Mouse (Mus musculus): ENCODE measurements around the gene Slc9c1.
A peak's percentile ranks its signal among the peaks of the same experiment; 100 is the strongest.
"Not testable (repeated sequence)": the region's sequence is repeated elsewhere in the genome, so short reads cannot be mapped to it uniquely, and the experiment has no call there.

The Slc9c1 gene

DNA sequence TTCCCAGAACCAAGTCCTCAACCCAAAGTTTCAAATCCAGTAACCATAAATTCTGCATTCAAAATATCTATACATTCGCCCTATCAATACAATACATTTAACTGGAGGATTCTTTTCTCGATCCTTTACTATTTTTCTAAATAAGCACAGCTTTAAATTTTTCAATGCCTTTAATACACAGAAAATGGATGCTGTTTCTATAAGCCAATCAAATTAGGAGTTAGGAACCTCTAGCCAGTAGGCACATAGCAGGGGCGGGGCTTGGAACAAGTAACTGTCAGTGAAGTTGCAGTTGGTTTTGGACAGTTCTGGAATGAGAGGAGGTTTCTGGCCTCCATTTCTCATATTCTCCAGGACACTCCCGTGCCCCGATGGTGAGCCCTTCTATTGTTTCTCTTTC, at the start of gene Slc9c1:
Gene Slc9c1, plus strand, starts transcription at position 301 of the 400 bp plus-strand sequence.
- no peak for DNase-seq

DNA sequence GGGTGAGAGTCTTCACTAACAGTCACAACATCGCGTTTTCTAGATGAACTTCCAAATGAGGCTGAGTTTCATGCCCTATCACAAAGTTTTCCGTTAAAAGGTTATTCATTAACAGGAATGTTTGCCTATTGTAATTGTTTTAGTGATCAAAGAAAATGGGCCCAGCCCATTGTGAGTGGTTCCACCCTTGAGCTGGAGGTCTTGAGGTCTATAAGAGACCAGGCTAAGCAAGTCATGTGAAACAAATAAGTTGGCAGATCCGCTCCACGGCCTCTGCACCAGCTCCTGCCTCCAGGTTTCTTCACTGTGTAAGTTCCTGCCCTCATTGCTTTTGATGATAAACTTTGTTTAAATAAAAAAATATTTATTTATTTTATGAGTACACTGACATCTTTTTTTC, 42.2 kb upstream of the Slc9c1 start, which contains the start of gene Gm609:
Gene Gm609, minus strand, starts transcription at position 43 of the 400 bp plus-strand sequence.
- DNase-seq = no peak

DNA sequence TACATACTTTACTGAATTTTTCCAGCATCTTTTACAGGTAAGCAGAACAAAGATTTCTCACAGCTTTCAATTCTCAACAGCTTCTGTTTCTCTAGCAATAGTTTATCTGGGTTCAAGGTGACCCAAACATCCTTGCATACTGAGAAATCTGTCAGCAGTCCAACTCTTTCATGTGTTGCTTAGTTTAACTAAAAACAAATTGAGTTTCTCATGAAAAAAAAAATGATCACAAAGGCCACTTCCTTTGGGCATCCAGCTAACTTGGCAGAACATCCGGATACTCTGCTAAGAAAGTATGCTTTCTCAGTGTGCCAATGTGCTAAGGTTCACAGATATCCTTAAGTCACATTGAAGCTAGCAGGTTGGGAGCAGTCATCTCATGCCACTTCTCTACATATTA, 39.8 kb upstream of the Slc9c1 start:
- no peak for DNase-seq

DNA sequence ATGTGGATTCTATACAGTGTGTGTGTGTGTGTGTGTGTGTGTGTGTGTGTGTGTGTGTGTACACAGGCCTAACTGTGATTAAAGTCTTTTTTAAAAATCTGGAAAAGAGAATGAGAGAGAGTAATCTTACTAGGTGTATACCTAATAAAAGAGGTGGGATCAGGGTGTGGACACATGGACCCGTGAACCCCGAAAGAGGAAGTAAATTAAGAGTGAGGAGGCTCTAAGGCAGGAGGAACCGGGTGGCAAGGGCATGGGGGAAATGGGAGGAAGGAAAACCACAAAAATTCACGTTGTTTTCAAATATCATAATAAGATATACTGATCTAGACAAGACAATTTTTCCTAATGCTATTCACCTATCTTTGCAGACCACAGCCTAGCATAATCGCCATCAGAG, 9.6 kb upstream of the Slc9c1 start:
- no peak for DNase-seq

DNA sequence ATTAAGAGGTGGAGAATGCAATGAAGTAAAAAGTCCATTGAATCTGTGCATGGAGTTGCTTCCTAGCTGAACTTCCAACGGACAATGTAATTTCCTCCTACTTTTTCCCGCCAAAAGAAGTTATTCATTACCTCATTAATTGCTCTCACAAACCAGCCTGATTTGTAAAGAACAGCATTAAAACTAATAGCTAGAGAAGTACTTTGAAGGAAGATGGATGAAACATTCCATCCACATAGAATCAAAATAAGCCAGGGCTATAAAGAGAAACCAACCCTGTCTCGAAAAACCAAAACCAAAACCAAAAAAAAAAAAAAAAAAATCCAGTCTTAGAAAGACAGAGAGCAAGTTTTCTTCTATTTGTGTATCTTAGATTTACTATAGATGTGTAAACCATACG, 3.2 kb upstream of the Slc9c1 start, which contains the start of gene Gm17783:
Gene Gm17783, minus strand, starts transcription at position 101 of the 400 bp plus-strand sequence.
- DNase-seq = no peak

DNA sequence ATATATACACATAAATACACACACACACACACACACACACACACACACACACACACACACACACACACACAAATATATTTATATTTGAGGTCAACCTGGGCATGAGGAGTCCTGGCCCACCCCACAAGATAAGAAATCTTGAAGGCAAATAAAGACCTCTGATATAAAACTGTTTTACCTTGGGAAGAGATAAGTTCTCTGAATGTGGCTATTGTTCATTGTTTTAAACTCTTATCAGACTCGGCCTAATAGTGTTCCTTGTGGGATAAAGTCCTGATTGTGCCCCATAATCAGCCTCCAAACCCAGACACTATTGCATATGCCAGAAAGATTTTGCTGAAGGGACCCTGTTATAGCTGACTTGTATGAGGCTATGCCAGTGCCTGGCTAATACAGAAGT, 3.2 kb downstream of the Slc9c1 start:
- not testable (repeated sequence) for DNase-seq

DNA sequence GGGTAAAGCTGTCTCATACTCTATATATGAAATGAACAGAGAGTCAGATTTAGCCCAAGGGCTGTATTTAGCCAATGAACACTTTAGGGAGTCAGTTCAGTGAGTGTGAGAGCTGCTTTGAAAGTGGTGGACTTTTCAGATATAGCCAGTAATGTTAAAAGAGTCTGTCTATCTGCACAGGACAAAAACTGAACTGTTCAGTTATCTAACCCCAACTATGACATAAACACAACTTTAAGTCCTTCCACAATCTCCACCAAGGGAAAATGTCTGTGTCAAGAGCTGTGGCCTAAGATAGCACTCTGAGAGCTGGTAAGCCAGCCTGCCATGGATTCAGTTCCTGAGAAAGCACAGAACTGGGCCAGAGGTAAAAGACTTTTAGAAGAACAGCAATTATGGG, 7.0 kb downstream of the Slc9c1 start:
- no peak for DNase-seq

DNA sequence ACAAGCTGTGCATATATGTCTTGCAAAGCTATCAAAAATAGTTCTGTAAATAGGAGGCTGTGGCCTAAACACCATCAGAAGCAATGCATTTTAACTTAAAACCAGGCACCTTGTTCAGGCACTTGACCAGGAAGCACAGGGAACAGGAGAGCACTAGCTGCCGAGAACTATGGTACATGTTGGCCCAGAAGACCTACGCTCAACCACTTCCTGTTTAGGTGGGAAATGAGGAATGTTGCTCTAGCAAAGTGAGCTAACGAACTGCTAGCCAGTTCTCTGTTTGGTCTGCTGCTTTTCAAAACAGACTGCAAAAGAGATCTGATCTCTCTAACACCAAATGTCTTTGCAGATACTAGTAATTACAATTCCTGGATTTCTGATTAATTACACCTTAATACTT, 9.2 kb downstream of the Slc9c1 start:
- no peak for DNase-seq

DNA sequence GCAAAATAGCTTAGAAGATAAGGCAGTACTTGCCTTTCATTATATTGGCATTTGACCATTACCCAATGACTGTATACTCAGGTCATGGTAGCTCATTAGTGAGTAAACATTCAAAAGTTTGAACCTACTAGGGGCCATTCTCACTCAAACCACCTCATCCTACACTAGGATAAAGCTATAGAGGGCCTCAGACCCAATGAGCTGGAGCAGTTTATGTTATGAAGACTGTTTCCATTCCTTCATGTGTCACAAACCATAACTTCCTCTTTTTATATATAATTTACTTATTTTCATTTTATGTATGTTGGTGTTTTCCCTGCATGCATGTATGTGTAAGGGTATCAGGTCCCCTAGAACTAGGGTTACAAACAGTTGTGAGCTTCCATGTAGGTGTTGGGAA, 12.9 kb downstream of the Slc9c1 start:
- no peak for DNase-seq

DNA sequence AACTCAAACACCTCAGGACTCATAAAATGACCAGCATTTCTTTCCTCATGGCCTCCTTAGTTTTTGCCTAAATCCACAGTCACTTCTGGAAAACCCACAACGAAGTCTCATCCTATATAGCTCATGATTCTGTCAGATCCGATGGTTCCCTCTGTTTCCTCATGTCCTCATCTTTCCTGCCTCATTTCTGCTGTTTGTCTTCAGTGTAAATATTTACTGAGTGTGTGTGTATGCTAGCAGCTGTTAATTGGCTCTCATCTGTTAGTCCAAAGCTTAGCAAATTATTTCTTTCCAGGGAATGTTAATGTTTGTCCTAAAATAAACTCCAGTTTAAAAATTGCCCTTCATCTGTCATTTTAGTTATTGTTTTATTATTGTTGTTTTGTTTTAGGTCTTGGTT, 16.5 kb downstream of the Slc9c1 start:
- DNase-seq = no peak

DNA sequence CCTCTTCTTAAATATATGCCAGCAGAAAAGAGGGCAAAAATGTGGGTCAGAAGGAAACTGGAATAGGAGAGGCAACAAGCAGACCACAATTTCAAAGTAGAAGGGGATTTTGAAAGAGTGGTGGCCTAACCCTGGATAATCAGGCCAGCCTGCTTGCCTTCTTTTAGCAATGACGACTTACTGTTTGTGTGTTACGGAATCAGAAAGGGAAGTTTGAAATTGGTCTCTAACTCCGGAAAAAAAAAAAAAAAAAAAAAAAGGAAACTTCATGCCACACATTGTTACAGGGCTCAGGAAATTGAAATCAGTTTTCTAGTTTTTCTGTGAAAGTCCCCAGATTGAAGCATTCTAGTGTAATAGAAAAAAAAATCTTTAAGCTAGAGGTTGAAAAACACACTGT, 26.6 kb downstream of the Slc9c1 start:
- DNase-seq = no peak

DNA sequence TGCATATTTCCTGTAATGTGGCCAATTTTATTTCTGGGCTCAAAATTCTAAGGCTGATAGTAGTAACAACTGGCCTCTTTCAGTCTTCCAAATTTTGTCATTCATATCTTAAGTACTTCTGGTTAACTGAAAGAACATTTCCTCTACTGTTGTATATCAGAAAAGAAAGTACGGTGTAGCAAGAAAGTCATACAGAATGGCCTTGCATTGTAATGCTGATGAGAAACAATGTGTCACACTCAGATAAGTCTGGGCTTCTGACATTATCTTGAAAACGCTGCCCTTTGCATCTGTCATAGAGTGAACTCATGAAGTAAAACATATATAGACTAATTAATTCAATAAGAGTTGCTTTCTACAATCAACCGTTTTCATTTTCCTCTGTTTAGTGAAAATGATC, 37.2 kb downstream of the Slc9c1 start:
- DNase-seq = no peak

DNA sequence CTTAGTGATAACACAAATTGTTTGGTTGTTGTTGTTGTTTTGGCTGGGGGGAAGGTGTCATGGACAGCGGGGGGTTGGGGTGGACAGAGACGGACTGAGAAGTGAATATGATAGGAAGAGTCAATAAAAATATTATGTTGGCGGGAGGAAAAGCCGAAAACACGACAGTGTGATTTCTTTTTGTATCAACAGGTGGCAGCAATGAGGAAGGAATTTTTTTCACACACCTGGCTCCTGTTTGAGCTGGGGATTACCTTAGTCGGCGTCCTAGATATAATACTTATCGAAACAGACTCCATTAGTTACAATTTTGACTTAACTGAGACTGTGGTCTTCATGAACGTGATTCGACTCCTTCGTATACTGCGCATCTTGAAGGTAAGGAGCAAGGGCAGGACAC, 44.8 kb downstream of the Slc9c1 start:
- DNase-seq = no peak

DNA sequence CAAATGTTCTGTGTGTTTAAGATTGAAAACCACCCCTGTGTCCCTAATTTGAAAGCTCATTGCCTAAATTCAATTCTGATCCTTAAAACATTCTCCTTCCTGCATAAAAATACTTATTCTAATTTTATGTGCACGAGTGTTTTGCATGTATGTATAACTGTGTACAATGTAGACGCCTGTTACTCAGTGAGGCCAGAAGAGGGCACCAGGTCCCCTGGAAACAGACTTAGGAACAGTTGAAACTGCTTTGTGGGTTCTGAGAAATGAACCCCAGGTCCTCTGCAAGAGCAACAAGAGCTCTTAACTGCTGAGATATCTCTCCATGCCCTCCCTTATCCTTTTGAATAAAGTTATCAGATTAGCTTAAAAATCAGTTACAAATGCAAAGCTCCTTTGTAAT, 47.4 kb downstream of the Slc9c1 start:
- peak; percentile 33 to 41 for DNase-seq

DNA sequence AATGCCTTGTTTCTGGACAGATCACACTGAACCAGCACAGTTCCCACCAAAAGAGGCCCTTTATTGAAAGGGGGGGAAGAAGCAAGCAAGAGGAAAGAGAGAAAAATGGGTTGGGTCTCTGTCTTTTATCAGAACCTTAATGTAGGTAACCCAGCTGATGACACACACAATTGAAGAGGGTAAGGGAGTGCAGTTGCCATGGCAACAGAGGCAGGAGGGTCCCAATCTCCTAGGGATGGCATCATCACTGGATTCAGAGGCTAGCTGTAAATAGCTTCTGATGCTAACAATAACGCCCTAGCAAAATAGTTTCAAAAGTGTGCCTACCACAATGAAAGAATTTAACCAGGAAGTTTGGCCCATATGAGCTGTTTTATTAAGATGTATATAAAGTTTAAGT, 58.5 kb downstream of the Slc9c1 start:
- DNase-seq = peak in 1 of 2 experiments; percentile 5

DNA sequence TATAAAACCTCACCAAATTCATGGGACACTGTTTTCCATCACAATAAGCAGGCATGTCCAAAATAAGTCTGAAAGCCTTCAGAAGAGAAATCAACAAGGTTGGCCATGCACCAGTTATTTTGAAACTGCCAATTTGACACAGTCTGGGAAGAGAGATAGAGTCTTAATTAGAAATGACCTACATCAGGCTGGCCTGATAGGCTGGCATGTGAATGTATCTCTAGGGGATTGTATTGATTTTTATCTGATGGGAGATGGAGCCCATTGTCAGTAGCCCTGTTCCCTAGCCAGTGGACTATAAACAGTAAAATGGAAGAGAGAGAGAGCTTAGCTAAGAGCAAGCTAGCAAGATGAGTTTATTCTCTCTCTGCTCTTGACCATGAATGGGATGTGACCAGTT, 60.4 kb downstream of the Slc9c1 start:
- no peak for DNase-seq

DNA sequence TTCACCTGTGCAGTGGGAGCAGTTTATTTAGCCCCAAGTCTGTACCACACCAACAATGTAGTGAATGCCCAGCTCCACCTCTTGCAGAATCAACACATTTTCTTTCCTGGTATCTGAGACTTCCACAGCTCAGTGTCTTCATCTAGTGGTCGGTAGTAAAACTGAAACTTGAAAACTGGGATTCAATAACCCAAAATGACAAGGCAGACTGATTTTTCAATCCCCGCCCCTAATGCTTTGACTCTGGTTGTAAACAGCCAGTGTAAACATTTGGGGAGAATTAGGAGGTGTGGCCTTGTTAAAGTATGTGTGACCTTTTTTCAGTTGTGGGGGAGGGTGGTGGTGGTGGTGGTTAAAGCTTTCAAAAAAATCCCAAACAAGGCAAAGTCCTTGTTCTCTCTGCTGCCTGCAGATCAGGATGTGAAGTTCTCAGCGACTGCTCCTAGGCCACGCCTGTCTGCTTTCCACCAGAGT, 73.4 kb downstream of the Slc9c1 start:
- DNase-seq = peak; percentile 5 to 25

DNA sequence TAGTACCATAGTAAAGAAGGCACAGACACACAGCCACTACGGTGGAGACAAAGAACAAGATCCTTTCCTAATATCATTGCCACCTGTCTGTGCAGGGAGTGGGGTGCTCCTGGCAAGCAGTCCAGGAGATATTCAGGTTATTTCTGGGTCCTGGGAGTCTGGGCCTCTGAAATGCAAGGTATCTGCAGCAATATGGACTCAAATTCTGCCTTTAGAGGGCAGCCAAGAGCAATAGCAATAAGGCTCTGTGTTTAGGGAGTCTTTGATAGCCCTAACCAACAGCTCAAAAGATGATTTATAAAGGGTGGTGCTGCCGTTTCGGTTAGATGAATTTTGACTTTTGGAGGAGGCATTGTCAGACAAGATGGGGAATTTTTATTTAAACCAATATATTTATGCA, 74.2 kb downstream of the Slc9c1 start:
- DNase-seq = peak; percentile 48 to 61

DNA sequence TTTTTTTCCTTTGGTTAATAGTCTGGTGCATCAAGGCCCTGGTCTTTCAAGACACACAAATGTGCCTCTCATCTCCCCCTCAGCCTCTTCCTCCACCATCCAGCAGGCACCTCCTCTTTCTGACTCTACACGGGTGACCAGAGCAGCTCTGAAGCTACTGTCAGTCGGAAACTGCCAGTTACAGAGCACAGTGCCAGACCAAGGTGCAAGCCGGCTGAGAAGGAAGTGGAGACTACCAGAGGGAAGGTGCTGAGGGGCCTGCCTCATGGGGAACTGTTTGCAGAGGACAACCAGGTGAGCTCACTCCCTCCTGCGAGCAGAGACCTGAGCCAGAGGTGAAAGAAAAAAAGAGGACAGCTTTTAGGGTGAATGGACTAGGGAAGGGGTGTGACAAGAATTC, 75.2 kb downstream of the Slc9c1 start, which contains the start of gene Gcsam:
Gene Gcsam, plus strand, starts transcription at position 114 of the 400 bp plus-strand sequence.
- no peak for DNase-seq

DNA sequence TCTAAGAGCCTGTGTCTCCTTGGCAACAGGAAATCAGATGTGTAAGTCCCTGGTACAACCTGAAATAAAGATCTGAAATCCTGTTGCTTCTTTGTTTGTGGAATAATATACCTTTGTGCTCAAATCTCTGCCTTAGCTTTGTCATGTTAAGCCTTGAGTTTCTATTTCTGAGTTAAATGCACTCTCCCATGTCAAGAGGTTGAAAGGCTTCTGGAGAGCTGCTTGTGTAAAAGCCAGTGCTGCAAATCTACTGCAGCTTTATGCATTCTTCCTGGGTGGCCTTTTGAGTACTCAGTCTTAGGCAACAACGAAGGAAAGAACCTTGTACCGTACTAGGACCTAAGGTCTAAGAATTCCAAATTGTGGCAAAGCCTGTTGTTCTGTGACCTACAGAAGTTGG, 78.1 kb downstream of the Slc9c1 start:
- DNase-seq = no peak

DNA sequence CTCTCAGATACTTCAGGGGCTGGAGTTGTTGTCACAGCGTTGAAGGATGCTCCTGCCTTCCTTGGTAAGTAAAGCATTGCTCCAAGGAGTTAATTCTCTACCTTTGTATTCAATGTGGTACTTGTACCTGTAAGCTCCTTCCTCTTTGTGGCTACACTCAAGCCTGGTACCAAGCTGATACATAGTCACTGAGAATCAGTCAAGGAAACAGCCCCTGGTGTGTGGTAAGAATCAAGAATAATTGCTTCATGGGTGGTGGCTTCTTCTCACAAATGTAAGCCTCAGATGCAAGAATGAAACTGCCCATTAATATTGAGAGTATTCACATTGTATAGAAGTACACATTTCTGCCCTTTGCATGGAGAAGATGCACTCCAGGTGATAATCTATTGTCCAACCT, 80.8 kb downstream of the Slc9c1 start:
- no peak for DNase-seq

DNA sequence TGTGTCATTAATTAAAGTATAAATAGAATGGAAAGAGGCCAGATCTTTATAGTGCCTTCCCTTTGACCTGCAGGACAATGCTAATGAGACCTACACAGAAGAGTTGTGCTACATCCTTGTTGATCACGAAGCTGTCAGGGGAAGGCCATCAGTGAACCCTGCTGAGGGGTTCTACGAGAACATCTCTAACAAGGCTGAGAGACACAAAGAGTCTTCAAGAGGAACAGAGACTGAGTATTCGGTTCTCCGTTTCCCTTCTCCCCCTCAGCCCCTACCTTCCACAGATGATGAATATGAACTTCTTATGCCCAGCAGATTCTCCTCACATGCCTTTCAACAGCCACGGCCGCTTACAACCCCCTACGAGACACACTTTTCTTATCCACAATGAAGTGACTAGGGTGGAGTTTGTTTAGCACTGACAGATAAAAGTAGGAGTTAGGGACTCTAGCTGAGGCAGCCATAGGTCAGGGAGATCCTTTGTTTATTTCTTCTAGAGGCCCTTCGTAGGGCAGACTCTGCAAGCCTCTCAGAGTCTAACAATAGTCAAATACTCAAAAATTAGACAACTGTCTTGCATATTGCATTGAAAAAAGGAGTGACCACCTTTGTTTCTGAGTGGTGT, 84.8 kb downstream of the Slc9c1 start:
- no peak for DNase-seq

DNA sequence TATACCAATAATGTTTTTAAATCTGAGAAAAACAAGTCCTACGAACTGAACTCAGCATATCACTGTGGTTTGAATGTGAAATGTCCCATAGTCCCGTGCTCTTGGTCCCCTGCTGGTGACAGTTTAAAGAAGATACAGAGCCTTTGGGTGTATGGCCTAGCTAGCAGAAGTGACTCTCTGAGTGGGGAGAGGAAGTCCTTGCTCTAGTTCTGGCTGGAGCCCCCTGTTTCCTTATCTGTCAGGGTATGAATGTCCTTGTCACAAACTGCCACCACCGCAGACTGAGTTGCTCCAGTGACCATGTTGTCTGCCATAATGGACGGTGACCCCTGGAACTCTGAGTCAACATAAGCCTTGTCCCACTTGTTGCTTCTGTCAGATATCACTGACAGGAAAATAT, 88.1 kb downstream of the Slc9c1 start:
- DNase-seq = no peak

DNA sequence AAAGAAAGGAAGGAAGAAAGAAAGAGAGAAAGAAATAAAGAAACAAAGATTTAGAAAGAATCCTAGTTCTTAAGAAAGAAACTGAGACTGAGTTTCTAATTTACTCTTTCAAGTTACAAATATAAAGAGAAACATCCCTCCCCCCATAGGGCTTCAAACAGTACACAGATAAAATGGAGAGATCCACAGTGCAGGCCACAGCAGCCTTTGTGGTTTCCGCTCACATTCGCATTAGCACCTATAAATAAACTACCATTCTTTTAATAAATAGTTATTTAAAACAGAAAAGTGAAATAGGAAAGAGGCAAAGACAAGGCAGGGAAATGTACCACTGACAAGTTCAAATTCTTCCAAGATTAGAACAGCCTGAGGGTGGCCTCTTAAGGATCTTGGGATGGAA, 89.7 kb downstream of the Slc9c1 start:
- DNase-seq = no peak

DNA sequence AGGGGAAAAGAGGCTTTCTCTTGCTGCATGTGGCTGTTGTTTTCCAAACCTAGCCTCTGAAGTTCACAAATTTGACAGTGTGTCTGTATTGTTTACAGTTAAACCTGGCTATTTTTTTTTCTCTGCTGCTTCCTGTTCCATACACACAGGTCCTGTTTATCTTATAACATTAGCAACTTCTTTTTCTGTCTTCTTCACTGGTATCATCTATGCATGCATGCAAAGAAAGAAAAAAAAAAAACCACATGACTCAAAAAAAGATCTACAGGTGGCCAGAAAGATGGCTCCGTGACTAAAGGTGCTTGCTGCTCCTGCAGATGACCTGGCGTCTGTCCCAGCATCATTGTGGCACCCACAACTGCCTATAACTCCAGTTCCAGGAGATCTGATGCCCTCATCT, 90.2 kb downstream of the Slc9c1 start:
- peak; percentile 9 to 13 for DNase-seq
